Mouse (Mus musculus) megakaryocyte, embryonic 14.5 days (primary cell): ENCODE data around the gene Rrnad1.

ENCODE experiments used
- FLI1 ChIP-seq: IDR thresholded peaks from 2 replicates; pipeline ENCODE4 v1.6.1; 2012; ENCODE audit warnings: low read length, inconsistent platforms, mixed read lengths
- GATA1 ChIP-seq: IDR thresholded peaks from 3 replicates; pipeline ENCODE4 v1.6.1; 2012; ENCODE audit warnings: mixed read lengths, low read length, inconsistent platforms, borderline replicate concordance

- TF ChIP-seq GATA1 = no peak
- no peak for TF ChIP-seq FLI1
These were observed 16.7 kb upstream of the Rrnad1 start for GRCm38 (mm10) chr3:87947056-87947810.
